Mouse (Mus musculus): Measurements from ENCODE around the gene Wipf3.
A peak's percentile ranks its signal among the peaks of the same experiment; 100 is the strongest.

Wipf3 gene

DNA sequence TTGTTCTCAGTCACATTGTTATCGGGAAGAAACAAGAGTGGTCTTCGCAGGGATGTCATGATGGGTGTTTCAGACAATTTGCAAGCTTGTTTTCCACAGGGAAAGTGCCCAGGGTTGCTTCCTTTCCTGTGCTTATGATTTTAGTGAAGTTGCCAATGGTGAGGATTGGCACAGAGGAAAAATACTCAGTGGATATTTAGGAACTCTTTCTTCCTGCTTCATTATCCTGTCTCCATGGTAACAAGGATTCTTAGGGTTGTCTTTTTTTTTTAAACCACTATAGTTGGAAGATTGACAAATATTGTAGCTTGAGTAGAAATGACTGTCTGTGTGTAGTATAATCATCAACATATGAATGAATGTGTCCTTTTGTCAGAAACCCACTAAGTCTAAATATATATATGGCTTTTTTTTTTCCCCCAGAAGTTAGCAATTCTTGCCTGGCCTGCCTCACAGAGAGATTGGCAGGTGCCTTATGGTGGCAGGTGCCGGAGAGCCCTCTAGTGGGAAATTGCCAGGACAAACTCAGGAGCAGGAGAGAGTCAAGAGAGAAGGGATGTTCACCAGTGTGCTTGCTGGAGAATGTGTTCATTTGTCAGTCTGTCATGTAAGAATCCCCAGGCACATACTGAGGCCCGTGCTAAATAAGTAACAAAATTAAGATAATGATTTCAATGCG is 49.4 kb downstream of the Wipf3 start:
- DNase-seq: no peak

DNA sequence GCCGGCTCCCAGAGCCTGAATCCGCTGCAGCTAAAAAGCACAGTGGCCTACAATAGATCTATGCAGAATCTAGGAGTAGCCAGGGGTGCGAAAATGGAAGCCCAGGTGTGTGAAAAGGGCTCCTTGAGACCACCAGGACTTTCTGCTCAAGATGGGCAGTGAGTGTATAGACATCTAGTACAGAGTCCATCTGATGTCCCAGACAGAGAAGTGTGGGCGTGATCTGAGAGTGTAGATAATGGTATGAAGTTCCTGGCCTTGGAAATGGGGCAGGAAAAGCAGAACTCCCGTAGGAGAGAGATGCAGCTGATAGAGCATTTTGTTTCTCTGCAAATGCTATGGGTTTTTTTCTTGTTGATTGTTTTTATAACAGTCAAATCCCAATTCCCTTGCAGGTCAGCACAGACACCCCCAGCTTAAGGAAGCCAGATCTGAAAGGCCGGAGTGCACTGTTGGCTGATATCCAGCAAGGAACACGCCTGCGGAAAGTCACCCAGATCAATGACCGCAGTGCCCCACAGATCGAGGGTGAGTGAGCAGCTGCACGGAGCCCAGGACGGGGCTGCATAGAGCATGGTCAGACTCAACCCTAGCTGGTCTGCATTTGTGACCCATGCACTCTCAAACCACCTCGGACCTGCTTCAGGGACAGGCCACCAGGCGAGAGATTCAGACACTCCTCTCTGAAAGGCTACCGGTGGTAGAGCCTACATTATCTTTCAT is 52.1 kb downstream of the Wipf3 start:
- DNase-seq: no peak

DNA sequence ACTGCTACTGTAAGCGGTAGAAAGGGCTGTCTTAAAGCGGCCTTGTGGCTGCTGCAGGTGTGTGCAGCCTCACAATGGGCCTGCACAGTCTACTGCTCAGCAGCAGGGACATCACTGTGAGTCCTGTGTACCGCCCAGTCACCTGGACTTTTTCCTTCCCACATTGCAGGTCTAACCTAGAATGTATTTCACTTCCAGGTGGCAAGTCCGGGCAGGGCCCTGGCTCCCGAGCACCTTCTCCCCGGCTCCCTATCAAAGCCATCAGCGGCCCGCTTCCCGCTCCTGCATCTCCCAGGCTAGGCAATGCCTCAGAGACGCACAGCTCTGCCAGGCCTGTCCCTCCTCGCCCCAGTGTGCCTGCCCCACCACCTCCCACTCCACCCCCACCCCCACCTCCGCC is 55.6 kb downstream of the Wipf3 start:
- no peak for DNase-seq

DNA sequence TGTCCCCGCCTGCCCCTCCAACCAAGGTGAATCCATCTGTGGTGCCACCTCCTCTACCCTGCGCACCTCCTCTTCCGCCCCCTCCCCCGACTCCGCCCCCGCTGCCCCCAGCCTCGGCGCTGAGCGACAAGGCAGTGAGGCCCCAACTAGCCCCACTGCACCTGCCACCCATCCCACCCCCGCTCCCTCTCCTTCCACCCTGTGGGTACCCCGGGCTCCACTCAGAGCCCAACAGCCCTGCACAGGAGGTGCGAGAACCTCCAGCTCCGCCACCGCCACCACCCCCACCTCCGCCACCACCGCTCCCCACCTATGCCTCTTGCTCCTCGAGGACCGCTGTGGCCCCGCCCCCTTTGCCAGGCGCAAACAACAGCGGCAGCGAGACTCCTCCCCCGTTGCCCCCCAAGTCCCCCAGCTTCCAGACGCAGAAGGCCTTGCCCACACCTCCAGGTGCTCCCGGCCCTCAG is 56.1 kb downstream of the Wipf3 start:
- DNase-seq: peak; percentile 23 to 59

DNA sequence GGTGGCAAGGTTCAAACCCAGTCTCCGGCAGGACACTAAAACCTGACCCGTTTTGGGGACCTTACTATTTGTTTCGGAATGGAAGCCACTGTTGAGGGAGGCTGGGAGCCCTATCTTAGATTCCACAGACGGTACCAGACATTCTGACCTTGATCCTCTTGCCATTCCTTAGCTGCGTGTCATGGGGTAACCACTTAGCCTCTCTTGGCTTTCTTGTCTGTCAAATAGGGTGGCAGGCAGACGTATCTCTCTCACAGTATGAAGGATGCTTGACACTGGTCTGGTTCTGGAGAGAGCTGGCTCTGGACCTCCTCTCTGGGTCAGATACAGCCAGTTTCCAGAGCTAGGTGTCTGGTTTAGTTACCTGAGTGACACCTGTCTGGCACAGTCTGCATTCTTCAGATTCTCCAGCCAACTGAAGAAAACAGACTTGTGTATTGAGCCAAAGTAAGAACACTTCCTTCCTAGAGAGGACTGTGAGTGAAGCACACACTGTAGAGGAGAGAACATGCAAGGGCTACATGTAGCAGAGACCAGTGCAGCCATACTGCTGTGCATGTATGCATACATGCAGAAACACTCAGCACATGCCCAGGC is 56.7 kb downstream of the Wipf3 start:
- peak in 1 of 2 experiments; percentile 42 for DNase-seq

DNA sequence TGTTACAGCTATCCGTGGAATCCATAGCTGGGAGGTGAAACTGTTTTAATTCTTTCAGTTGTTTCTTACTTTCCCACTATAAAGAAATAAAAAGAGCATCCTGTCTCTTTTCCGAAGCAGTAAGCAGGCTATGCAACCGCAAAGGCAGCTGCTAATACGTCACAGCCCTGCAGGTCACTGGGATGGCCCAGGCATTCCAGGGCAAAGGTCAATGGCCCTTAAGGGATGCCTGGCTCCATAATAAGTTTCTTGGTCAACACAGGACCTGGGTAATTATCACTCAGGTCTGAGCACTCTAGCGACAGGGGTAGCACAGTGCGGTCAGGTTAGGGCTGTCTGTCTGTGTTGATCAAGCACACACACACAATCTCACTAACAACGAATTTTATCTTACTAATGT is 61.7 kb downstream of the Wipf3 start:
- DNase-seq: no peak

DNA sequence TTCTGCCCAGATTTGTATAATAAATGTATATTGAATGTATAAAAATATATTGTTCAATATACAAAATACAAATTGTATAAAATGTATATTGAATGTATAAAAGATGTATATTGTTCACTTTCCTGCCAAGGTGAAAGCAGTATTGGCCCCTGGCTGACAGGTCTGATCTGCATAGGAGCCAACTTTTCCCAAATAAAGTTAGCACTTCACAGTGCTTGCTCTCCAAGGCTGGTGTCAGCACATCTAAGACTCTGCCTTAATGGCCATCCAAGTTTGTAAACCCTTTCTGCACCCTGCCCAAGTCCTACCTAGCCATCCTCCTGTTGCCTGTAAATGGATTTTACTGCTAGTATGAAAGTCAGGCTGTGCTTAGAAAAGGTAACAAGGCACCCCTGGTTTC is 64.7 kb downstream of the Wipf3 start:
- no peak for DNase-seq

DNA sequence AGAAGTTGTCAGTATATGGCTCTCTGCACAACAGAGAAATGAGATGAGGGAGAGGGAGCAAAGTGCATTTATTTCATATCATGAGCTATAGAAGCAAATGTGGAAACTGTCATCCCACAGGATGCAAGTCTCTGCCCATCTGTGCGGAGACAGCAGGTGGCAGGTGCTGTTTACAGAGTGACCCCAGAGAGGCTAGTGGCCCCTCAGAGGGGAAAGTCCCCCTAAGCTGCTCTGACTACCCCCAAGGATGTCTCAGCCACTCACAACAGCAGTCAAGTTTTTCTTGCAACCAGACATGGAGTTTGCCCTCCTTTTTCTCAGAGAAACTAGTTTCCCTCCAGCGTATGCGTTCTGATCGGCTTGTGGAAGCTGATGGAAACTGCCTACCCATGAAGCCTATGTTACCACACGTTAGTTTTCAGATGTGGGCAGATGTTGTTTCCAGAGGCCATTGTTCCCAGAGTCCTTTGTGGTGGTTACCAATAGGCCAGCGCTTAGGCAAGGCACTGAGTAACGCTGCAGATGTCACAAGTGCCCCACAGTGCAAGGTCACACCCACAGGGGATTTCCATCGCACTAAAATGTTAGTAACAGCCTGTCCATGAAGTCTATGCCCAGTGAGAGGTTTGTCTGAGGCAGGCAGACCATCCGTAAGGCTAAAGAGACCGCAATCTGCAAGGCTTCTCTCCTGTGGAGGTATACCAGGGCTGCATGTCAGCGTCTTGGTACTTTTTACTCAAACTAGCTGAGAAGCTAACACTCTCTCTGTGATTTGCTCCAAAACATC is 65.4 kb downstream of the Wipf3 start:
- DNase-seq: no peak

DNA sequence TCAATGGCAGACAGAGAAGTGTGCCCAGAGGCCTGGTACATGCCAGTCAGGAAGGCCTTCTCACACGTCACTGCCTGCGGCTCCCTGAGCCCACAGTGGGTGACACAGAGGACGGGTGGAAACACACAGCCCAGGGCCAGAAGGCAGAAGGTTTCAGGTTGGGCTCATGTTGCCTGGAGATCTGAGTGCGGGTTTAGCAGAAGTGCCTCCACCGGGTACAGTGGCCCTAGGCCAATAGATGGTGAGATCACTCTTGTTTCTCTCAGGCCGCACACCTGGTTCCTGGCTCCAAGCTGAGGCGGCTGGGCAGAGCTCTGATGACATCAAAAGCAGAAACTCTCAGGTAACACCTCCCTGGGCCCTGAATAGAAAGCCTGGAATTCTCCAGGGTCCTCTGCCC is 66.8 kb downstream of the Wipf3 start:
- DNase-seq: no peak

DNA sequence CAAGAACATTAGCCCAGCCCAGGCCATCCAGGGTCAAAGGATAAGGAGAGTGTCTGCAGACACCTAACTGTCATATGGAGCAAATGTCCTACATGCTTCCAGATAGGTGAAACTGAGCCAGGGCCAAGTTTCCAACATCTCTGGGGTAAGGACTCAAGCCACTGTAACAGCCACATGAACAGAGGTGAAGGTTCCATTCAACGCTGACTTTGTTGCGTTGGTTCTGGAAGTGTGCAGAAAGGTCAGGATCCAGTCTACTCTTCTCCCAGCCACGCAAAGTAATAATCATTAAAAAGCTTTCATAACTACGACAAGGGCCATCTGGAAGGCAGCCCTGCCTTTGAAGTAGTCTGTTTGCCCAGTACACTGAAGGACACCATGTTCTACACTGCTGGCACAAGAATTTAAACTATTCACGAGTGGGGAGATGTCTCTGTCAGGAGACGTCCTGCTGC is 73.3 kb downstream of the Wipf3 start:
- DNase-seq: peak; percentile 44 to 73

DNA sequence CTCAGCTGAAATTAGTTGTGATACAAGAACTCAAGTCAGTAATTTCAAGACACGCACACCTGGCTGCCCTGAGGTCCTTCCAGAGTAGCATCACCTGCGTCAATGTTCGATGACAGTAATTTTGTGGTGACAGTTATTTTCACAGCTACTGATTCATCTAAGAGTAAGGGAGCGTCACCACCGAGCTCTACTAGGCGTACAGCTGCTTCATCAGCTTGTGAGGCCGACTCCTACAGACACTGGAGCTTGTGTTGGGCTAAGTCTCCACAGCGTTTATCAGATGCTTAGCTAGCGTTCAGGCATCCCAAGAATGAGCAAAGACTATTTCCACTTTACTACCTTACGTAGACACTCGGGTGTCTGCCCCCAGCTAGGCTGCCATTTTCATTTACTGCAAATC is 76.9 kb downstream of the Wipf3 start:
- DNase-seq: no peak

DNA sequence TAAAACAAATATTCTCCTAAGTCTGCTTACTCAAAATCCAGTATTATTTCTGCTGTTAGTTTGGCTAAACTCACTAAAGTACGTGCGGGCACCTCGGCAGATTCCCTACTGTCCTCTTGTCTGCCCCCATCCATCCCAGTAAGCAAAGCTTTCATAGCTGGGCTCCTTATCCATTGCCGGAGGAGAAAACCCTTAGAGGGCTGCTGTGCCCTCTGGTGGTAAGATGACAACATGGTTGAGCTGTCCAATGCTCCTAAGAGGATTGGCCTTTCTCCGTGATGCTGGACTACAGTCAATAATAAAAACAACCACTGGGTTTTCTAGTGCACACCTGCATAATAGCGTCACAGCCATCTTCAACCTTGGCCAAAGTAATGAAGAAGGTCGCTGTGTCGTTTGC is 77.6 kb downstream of the Wipf3 start:
- peak; percentile 50 to 67 for DNase-seq

DNA sequence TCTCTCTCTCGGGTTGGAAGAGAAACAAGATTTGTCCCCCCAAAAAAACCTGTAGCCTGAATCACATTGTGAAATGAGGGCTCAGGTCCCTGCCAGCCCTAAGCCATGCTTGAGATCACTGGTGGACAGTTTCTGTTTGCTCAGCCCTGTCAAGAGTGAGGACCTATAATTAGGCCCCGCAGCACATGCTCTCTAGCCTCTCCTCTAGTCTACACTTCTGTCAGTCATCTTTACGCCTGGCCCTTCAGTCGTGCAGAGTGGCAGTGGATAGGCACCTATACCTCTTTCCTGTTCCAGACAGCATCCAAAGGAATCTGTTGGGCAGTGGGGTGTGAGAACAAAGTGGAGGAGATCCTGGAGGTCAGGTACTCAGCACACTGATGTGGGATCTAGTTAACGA is 78.4 kb downstream of the Wipf3 start:
- no peak for DNase-seq

DNA sequence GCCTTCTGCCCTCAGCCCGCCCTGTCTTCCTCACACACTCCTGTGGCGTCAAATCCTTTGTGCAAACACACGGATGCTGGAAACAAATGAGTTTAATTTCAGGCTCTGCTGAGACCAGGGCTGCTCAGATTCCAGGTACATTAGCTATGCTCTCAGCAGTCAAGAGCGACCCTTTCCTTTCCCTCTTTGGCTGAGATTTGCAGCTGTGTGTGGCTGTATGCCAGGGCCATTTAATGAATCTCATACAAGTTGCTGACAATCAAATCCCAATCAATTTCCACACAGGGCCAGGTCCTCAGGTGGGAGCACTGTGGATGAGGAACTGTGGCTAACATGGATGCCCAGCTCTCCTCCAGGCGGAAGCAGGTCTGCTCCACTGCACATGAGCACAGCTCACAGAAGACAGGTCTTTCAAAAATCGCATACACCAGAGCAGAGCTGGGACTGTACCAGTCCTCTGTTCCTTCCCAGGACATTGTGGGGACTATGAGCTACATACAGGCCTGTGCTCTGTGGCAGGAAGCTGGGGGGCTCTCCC is 78.9 kb downstream of the Wipf3 start:
- no peak for DNase-seq

DNA sequence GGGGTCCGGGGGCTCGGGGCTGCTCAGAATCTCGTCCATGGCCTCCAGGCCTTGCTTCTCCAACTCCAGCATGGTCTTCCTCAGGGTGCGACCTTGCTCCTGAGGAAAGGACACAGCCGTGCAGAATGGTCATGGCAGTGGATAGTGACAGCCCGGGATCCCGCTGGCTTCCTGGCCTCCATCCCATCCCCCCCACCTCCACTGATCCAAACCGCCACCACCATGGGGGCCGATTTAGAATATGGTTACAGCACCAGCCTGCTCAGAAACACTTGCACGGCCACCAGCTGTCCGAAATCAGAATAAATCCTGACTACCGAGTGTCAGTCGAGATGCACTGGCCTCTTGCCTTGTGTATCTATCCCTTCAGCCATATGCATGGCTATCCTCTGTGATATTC is 79.9 kb downstream of the Wipf3 start:
- DNase-seq: no peak

DNA sequence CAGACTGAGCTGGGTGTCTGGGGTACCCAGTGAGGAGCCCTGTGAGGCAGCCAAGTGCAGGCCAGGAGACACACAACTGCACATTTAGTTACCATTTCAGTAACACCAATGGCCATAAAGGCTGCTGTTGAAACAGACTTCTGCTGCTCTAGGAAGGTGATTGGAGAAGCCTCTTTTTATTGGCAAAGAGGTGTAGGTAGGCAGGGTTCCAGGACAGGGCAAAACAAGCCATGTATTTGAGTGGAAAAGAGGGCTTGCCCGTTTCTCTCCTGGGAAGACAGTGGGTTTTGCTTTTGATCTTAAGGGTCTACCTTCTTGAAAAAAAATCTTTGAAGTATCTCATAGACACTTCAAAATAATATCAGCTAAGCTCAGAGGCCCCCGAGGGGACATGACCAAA is 82.9 kb downstream of the Wipf3 start:
- DNase-seq: no peak

DNA sequence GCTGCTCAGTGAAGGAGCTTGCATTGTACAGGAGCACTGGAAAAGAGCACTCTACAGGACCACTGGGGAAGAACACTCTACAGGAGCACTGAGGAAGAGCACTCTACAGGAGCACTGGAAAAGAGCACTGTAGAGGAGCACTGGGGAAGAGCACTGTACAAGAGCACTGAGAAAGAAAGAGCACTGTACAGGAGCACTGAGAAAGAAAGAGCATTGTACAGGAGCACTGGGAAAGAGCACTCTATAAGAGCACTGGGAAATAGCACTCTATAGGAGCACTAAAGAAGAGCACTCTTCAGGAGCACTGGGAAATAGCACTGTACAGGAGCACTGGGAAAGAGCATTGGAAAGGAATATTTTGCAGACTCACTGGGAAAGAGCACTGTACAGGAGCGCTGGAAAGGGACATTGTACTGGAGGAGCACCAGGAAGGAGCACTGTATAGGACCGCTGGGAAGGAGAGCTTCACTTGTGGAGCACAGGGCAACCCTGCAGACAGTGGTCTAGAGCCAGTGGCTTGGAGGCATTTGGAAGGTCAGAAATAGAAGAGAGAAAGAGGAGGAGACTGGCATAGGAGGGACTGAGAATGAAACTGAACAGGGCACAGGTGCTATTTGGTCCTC is 87.2 kb downstream of the Wipf3 start:
- no peak for DNase-seq

DNA sequence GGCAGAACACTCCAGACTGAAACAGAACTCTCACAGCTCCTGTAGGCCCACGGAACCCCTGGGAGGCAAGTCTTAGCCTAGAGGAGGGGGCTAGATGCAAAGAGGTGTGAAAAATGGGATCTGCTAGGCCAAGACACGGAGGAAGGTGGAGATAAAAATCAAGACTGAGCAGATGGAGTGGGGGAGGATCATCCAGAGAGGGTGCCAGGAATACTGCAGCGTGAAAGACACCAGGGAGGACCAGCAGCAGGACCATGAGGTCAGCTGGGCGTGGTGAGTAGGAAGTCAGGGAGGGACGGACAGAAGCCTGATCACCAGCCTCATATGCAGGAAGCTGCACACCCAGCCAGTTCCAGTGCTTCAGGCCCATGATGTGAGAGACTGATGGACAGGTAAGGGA is 89.4 kb downstream of the Wipf3 start:
- no peak for DNase-seq

DNA sequence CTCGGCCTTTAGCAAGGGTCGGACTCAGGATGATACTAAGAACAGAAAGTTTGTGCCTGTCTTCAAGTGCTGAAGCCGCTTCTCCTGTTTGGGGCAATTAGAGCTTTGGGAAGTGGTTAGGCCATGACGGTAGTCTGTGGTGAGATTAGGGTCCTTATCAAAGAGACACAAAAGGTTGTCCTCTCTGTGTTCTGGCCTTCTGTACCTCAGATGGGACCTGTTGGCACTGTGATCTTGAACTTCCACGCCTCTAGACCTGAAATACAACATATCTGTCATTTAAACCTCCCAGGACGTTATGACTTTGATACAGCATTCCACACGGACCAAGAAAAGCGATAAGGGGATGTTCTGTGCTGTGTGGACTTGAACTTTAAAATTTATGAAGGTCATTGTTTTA is 99.3 kb downstream of the Wipf3 start:
- DNase-seq: no peak

DNA sequence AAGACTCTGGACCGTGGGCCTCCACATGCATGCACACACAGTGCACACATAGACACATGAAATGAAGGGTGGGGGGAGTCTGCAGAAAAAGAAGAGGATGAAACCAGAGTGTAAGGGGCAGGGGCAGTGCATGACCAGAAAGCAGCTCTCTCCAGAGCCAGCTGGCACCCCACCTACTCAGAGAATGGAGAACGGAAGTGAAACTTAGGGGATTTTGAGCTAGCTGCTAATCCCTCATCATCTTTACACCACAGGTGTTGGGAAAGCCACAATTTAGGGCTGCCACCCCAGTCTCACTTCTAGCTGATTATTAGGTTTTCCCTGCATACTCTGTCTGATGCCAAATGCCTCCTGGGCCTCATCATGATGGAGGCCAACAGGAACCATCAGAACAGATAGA is 100.8 kb downstream of the Wipf3 start:
- no peak for DNase-seq

DNA sequence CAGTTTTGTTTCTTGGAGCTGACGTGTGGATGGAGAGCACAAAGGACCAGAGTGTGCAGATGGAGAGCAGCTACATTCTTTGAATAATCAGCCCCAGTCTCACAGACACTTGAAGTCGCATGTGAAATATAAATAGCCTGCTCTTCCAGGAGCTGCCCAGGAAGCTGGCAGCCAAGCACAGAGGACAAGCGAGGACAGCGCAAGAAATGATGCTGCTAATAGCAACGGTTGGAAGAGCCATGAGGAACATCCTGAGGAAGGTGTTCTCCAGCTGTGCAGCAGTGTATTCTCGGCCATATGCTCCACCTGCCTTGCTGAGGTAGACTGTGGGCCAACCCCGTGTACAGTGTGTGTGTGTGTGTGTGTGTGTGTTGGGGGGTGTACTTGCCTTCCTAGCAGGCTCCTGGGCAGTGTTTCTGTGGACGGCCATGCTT is 101.7 kb downstream of the Wipf3 start:
- no peak for DNase-seq

DNA sequence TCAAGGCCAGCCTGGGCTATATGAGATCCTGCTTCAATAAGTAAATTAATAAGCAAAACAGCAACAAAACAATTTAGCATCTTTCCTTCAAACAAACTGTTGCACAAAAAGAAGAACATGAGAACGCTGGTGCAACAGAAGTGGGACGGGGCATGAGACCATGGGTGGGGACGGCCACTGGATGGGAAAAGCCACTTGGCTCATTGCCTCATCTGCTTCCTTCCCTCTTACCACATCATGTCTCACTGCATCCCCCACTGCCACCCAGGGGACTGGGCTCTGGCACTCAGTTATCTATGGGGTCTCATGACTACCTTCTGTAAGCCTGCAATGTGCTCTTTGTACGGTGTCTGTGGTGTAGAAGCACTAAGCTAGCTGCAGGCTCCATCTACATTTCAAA is 106.1 kb downstream of the Wipf3 start:
- no peak for DNase-seq

DNA sequence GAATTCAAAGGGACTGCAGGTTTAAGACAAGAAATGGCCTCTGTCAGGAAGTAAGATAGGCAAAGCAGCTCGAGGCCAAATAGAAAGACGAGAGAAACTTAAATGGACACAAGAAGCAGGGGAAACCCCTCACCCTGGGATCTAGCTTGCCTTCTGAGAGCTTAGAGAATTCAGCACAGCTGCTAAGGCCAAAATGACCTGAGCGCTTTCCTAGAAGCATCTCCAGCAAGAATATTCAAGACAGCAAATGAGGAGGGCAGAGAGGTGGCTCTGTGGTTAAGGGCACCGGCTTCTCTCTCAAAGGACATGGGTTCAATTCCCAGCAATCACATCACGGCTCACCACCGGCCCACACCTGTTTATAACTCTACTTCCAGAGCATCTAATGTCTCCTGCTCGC is 107.7 kb downstream of the Wipf3 start:
- no peak for DNase-seq

Measured in lung, postnatal 4 days (tissue).